Mouse (Mus musculus): ENCODE results near the gene Apoa1. TPM values are rescaled to one million over a fixed set of nuclear protein-coding genes. Genes with fewer than 3 reads are reported as not detected.

Gene Apoa1
- total RNA-seq, 2 experiments from 2014 or later = not detected

- H3K4me3 ChIP-seq = no peak overlapping the region
- DNase-seq = no peak
- TF ChIP-seq CTCF (IDR thresholded peaks at IDR 0.05) = no peak
- intact Hi-C loops (cut with DNase I) = no loop called here
- H3K27ac ChIP-seq = 0 out of 2 replicates have a peak overlapping the region, but pooled peaks have one; percentile 2
These were observed 29.9 kb upstream of the Apoa1 start for GRCm38 (mm10) chr9:46198461-46198860.

GRCm38 (mm10) chr9:46198936-46199335 is 29.4 kb upstream of the Apoa1 start:
- Histone ChIP-seq H3K27ac (no peak overlapping the region), H3K4me3 (no peak overlapping the region)
- intact Hi-C loops (cut with DNase I) = no loop called here
- no peak for TF ChIP-seq CTCF (IDR thresholded peaks at IDR 0.05)
- DNase-seq = no peak

- intact Hi-C loops (cut with DNase I) = no loop called here
- H3K4me3 ChIP-seq = no peak overlapping the region
- H3K27ac ChIP-seq = no peak overlapping the region
- TF ChIP-seq CTCF (IDR thresholded peaks at IDR 0.05) = no peak
- no peak for DNase-seq
These were observed 28.8 kb upstream of the Apoa1 start for GRCm38 (mm10) chr9:46199609-46200008.

- intact Hi-C loops (cut with DNase I) = no loop called here
- no peak for TF ChIP-seq CTCF (IDR thresholded peaks at IDR 0.05)
- no peak overlapping the region for H3K4me3 ChIP-seq
- no peak for DNase-seq
- no peak overlapping the region for H3K27ac ChIP-seq
These were observed 21.4 kb upstream of the Apoa1 start for GRCm38 (mm10) chr9:46206834-46207500.

- Histone ChIP-seq H3K27ac (no peak overlapping the region), H3K4me3 (no peak overlapping the region)
- intact Hi-C loops (cut with DNase I) = no loop called here
- TF ChIP-seq CTCF (IDR thresholded peaks at IDR 0.05) = no peak
- no peak for DNase-seq
These were observed 20.9 kb upstream of the Apoa1 start for GRCm38 (mm10) chr9:46207501-46207869.

- intact Hi-C loops (cut with DNase I) = no loop called here
- no peak for TF ChIP-seq CTCF (IDR thresholded peaks at IDR 0.05)
- DNase-seq = no peak
These were observed 19.9 kb upstream of the Apoa1 start for GRCm38 (mm10) chr9:46208401-46208974.

GRCm38 (mm10) chr9:46210473-46210872 is 17.9 kb upstream of the Apoa1 start:
- no peak overlapping the region for H3K4me3 ChIP-seq
- no peak for DNase-seq
- no peak overlapping the region for H3K27ac ChIP-seq
- TF ChIP-seq CTCF (IDR thresholded peaks at IDR 0.05) = no peak
- intact Hi-C loops (cut with DNase I) = no loop called here

More at GRCm38 (mm10) chr9:46208401-46208974, 19.9 kb upstream of the Apoa1 start:
- no peak overlapping the region for H3K27ac ChIP-seq
- no peak overlapping the region for H3K4me3 ChIP-seq

- intact Hi-C loops (cut with DNase I) = no loop called here
- no peak for TF ChIP-seq CTCF (IDR thresholded peaks at IDR 0.05)
- DNase-seq = no peak
- Histone ChIP-seq H3K4me3 (no peak overlapping the region), H3K27ac (no peak overlapping the region)
These were observed 14.1 kb upstream of the Apoa1 start for GRCm38 (mm10) chr9:46214276-46214675.

- H3K4me3 ChIP-seq = no peak overlapping the region
- intact Hi-C loops (cut with DNase I) = no loop called here
- H3K27ac ChIP-seq = peak overlapping the region; percentile 51
- DNase-seq = no peak
- no peak for TF ChIP-seq CTCF (IDR thresholded peaks at IDR 0.05)
These were observed 13.4 kb upstream of the Apoa1 start for GRCm38 (mm10) chr9:46214946-46215337.

GRCm38 (mm10) chr9:46215338-46216322 is 12.8 kb upstream of the Apoa1 start:
- no peak for TF ChIP-seq CTCF (IDR thresholded peaks at IDR 0.05)
- DNase-seq = peak; percentile 46
- peak overlapping the region; percentile 51 for H3K27ac ChIP-seq

GRCm38 (mm10) chr9:46216744-46217470 is 11.5 kb upstream of the Apoa1 start:
- H3K27ac ChIP-seq = no peak overlapping the region
- no peak for DNase-seq
- H3K4me3 ChIP-seq = no peak overlapping the region
- TF ChIP-seq CTCF (IDR thresholded peaks at IDR 0.05) = no peak
- intact Hi-C loops (cut with DNase I) = no loop called here

More at GRCm38 (mm10) chr9:46215338-46216322, 12.8 kb upstream of the Apoa1 start:
- H3K4me3 ChIP-seq = no peak overlapping the region
- intact Hi-C loops (cut with DNase I) = no loop called here

- TF ChIP-seq CTCF (IDR thresholded peaks at IDR 0.05) = no peak
- Histone ChIP-seq H3K27ac (no peak overlapping the region), H3K4me3 (no peak overlapping the region)
- intact Hi-C loops (cut with DNase I) = no loop called here
- no peak for DNase-seq
These were observed 10.2 kb upstream of the Apoa1 start for GRCm38 (mm10) chr9:46218176-46218575.

Data from gastrocnemius, adult 2 months (tissue).